Mouse (Mus musculus) liver, embryonic 13.5 days (tissue): Measurements from ENCODE around the gene Cd300ld5. TPM values are rescaled to one million over a fixed set of nuclear protein-coding genes. Genes with fewer than 3 reads are reported as not detected.
"Not testable (repeated sequence)": the region's sequence is repeated elsewhere in the genome, so short reads cannot be mapped to it uniquely, and the experiment has no call there.

Experiments used
- ATAC-seq: fragments of 200-750 bp; cut with Nextera tagmentation; 2 replicates; pipeline ENCODE4 v1.8.0; 2017; ENCODE audit warnings: low read depth, mild to moderate bottlenecking, moderate number of reproducible peaks, moderate library complexity
- DNase-seq: peaks from one replicate; pipeline ENCODE4 v3.0.0; 2022
- H3K27ac ChIP-seq: fragments of 300-500 bp; sonication (generic); 2 replicates; pipeline ENCODE4 v1.5.1; 2015; ENCODE audit warnings: moderate library complexity, mild to moderate bottlenecking, inconsistent platforms
- H3K27me3 ChIP-seq: fragments of 300-500 bp; sonication (generic); 2 replicates; pipeline ENCODE4 v1.6.1; 2015; ENCODE audit warnings: mild to moderate bottlenecking, inconsistent platforms
- H3K36me3 ChIP-seq: fragments of 300-500 bp; sonication (generic); 2 replicates; pipeline ENCODE4 v1.6.1; 2015; ENCODE audit warnings: mild to moderate bottlenecking, inconsistent platforms
- H3K4me1 ChIP-seq: fragments of 300-500 bp; sonication (generic); replicated peaks from 2 replicates; pipeline ENCODE4 v1.6.1; 2015; ENCODE audit warnings: inconsistent platforms
- H3K4me2 ChIP-seq: fragments of 300-500 bp; sonication (generic); 2 replicates; pipeline ENCODE4 v1.6.1; 2015; ENCODE audit warnings: inconsistent platforms, mild to moderate bottlenecking, moderate library complexity
- H3K4me3 ChIP-seq: fragments of 300-500 bp; sonication (generic); replicated peaks from 2 replicates; pipeline ENCODE4 v1.5.1; 2015; ENCODE audit warnings: mild to moderate bottlenecking, inconsistent platforms
- H3K9ac ChIP-seq: fragments of 300-500 bp; sonication (generic); 2 replicates; pipeline ENCODE4 v1.6.1; 2015; ENCODE audit warnings: mild to moderate bottlenecking, inconsistent platforms
- H3K9me3 ChIP-seq: fragments of 300-500 bp; sonication (generic); replicated peaks from 2 replicates; pipeline ENCODE4 v1.6.1; 2016; ENCODE audit warnings: inconsistent platforms
- WGBS: fragments of 180-500 bp; shearing (Covaris S2); methylation state at CpG from one replicate; pipeline ENCODE4 v1.1.7; 2015; ENCODE audit not compliant: insufficient replicate concordance; 5-methylcytosine and 5-hydroxymethylcytosine counted together
- polyA plus RNA-seq: library from polyadenylated mRNA; unstranded; fragments of >200 nt; fragmentation: Nextera tagmentation; extraction: Ambion mirVana; gene quantifications from 2 replicates; pipeline ENCODE4 v1.2.1, GENCODE M21; 2015

Gene Cd300ld5
- polyA plus RNA-seq, result not detected in 2 replicates

DNA sequence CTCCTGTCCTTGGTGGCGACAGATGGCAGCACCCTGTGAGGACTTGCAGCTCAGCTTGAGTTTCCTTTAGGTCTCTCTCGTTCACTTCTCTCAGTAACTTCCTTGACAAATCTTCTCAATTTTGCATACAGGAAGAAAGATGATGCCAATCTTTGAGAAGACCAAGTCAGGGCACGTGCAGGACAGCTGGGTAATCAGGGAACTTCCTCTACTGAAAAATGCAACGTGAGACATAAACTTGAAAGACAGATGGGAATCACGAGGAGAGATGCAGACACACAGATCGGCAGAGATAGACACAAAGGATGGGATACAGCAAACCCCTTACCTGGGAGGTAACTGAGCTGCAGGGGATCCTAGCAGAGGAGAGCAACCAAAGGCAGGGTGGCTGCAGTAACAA lies at the start of gene Cd300ld5:
Cd300ld5 (minus strand) TSS at position 101 of the 400 bp plus-strand sequence.
- H3K36me3 ChIP-seq, H3K9ac ChIP-seq, H3K27me3 ChIP-seq, DNase-seq, H3K4me1 ChIP-seq, H3K27ac ChIP-seq, ATAC-seq, H3K4me2 ChIP-seq, H3K4me3 ChIP-seq, H3K9me3 ChIP-seq: not testable (repeated sequence)
- WGBS, result no CpG with 5 or more reads among the region's 6 CpGs

DNA sequence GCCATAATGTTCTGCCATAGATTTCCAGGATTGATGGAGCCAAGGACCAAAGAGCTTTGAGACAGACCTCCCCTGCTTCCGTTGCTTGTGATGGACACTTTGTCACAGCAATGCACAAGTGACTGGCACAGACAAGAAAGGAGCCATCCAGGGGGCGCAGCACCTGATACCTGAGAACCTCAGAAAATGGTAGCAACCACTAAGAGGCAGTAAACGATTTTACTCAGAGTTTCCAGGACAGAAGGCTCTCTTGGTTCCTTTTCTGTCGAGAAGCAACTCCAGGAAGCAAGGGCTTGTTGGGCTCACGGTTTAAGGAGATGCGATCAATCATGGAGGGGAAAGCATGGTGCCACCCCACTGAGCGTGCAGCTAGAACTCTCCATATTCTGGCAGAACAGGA lies 48.6 kb upstream of the Cd300ld5 start:
- ATAC-seq, result no peak
- no peak overlapping the region for H3K9ac ChIP-seq
- H3K9me3 ChIP-seq, result no peaks in the 10 kb centered on the region
- no peaks in the 10 kb centered on the region for H3K36me3 ChIP-seq
- no peak overlapping the region for H3K4me3 ChIP-seq
- peaks cover 30% of the 10 kb centered on the region for H3K27me3 ChIP-seq
- H3K4me1 ChIP-seq, result no peaks in the 10 kb centered on the region
- no peak for DNase-seq
- H3K27ac ChIP-seq, result no peak overlapping the region
- WGBS, result 40% methylated on average over 7 of the region's 7 CpGs
- H3K4me2 ChIP-seq, result no peak overlapping the region

DNA sequence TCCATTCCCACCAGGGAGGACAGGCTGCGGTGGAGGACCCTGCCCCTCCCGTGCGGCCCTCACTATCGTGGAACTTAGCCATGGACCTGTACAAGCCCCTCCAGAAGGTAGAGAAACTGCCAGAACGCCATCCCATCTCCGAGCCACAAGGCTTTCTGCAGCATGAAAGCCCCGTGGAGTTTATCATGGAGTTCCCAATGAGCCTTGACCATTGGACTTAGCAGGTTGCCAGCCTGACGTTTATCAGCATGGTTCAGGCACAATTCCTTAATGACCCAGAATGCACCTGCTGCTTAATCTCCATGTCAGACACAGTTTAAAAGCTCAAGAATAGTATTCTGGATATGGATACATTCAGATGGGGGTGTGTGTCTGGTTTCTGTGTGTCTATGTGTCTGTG lies 47.5 kb upstream of the Cd300ld5 start:
- Histone ChIP-seq H3K9ac (no peak overlapping the region), H3K4me3 (no peak overlapping the region), H3K4me2 (no peak overlapping the region), H3K27ac (no peak overlapping the region), H3K9me3 (no peaks in the 10 kb centered on the region), H3K36me3 (no peaks in the 10 kb centered on the region), H3K4me1 (no peaks in the 10 kb centered on the region), H3K27me3 (peaks cover 20% of the 10 kb centered on the region)
- DNase-seq (no peak), ATAC-seq (no peak)
- 47% methylated on average over 8 of the region's 8 CpGs for WGBS

DNA sequence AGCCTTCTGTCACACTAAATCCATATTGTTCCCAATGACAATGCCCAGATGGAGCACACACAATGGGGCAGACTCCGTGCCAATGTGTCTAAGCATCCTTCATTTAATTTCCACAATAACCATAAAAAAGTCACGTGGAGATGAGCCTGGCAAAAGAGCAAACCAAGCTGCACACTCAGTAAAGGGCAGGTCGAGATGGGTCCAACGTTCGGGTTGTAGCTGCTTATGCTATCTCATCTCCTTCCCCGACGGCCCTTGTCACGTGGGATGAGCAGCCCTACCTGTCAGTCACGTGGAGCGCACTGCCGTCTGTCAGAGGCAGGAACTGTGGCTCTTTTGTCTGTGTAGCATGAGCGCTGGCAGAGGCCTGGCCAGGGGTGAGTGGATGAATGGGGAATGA lies 47.0 kb upstream of the Cd300ld5 start:
- 33% methylated on average over 12 of the region's 12 CpGs for WGBS

DNA sequence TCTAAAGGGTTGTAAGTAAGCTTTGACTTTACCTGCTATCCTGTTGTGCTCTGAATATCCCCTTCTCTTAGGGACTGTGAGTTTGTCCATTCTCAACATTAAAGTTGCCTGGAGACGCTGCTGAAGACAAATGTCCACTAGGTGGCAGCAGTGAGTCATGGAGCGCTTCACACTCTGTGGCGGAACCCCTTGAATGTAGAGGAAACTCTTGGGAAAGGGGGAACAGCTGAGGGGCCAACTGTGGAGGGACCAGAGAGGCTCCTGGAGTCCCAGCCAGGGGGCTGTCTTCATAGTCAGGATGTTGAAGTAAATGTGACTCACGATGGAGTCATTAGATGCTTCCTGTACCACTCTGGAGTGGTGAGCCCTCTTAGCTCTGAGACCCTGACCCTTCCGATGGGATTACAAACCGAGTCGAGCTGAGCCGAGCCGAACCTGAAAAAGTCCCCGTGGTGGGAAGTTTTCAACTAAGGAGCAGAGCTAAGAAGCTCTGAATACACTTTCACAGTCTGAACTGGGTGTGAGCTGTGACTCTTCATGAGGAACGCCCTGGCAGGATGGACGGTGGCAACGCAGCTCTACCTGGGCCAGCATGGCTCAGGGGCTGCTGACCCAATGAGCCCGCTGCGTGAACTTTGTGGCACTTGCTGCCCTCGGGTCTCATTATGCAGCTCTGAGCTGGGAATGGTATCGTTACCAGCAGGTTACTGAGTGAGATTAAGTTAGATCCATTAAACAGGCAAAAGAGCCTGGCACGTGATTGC lies 46.0 kb upstream of the Cd300ld5 start:
- peak; percentile 38 for DNase-seq
- WGBS, result 31% methylated on average over 18 of the region's 18 CpGs
- no peak for ATAC-seq

More for the DNA sequence above, 47.0 kb upstream of the Cd300ld5 start:
- H3K9me3 ChIP-seq, result no peaks in the 10 kb centered on the region
- no peak overlapping the region for H3K27ac ChIP-seq
- H3K36me3 ChIP-seq, result no peaks in the 10 kb centered on the region
- H3K4me2 ChIP-seq, result no peak overlapping the region
- no peaks in the 10 kb centered on the region for H3K4me1 ChIP-seq
- H3K4me3 ChIP-seq, result no peak overlapping the region
- DNase-seq (no peak), ATAC-seq (no peak)
- peaks cover 20% of the 10 kb centered on the region for H3K27me3 ChIP-seq
- H3K9ac ChIP-seq, result no peak overlapping the region

DNA sequence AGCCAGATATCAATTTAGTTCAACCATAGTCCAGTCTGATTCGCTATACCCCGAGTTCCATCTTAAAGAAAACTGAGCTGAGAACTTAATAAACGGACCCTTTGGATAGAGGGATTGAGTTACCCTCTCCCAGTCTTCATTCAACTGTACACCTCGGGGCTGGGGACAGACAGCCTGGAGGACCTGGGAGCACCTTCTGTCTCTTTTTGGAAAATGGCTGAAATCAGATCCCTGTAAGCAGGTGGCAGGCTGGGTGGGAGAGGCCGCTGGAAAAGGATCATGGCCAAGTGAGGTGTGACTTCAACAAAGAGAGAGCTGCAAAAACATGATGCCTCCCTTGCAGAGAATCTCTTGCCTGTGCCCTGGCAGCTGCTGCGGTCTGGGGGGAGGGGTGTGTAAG lies 44.6 kb upstream of the Cd300ld5 start:
- no peaks in the 10 kb centered on the region for H3K9me3 ChIP-seq
- WGBS, result 52% methylated on average over 6 of the region's 6 CpGs
- no peak for DNase-seq
- ATAC-seq, result no peak
- no peak overlapping the region for H3K4me3 ChIP-seq
- H3K4me2 ChIP-seq, result no peak overlapping the region
- H3K27me3 ChIP-seq, result peaks cover 16% of the 10 kb centered on the region
- no peak overlapping the region for H3K9ac ChIP-seq
- H3K4me1 ChIP-seq, result 0 out of 2 replicates have a peak, but pooled peaks cover 8% of the 10 kb centered on the region
- no peak overlapping the region for H3K27ac ChIP-seq
- no peaks in the 10 kb centered on the region for H3K36me3 ChIP-seq

More for the DNA sequence above, 46.0 kb upstream of the Cd300ld5 start:
- Histone ChIP-seq H3K27me3 (peaks cover 16% of the 10 kb centered on the region), H3K4me3 (no peak overlapping the region), H3K9ac (no peak overlapping the region), H3K36me3 (no peaks in the 10 kb centered on the region), H3K4me2 (no peak overlapping the region), H3K27ac (no peak overlapping the region), H3K4me1 (0 out of 2 replicates have a peak, but pooled peaks cover 5% of the 10 kb centered on the region), H3K9me3 (no peaks in the 10 kb centered on the region)

DNA sequence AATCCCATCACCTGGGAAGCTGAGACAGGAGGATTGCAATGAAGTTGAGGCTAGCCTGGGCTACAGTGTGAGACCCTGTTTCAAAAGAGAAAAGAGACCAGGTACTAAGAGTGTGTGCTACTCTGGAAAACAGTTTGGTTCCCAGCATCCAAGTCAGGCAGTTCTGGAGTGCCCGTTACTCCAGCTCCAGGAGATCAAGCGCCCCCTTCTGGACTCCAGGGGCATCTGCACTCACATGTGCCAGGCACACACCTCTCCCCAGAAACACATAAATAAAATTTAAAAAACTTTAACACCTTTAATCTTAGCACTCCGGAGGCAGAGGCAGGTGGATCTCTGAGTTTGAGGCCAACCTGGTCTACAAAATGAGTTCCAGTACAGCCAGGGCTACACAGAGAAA lies 43.8 kb upstream of the Cd300ld5 start:
- Histone ChIP-seq H3K4me2 (no peak overlapping the region), H3K36me3 (no peaks in the 10 kb centered on the region), H3K27ac (no peak overlapping the region), H3K4me1 (peaks cover 9% of the 10 kb centered on the region), H3K9me3 (no peaks in the 10 kb centered on the region), H3K9ac (no peak overlapping the region), H3K27me3 (peaks cover 16% of the 10 kb centered on the region), H3K4me3 (no peak overlapping the region)
- 42% methylated on average over 3 of the region's 3 CpGs for WGBS
- no peak for ATAC-seq
- no peak for DNase-seq

DNA sequence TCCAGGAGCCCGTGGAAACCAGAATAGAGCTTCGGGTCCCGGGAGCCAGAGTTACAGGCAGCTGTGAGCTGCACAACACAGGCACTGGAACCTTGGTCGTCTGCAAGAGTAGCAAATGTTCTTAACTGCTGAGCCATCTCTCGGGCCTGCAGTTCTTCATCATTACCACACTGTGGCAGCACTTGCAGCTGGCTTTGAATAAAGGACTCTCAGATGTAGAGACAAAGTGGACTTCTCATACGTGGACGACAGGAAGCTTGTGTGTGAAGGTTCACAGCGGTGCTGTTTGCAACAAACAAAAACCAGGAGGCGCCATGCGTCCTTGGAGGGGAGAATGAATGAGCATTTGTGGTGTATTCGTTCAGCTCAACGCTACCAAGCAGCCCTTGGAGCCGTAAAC lies 43.3 kb upstream of the Cd300ld5 start:
- Histone ChIP-seq H3K9me3 (no peaks in the 10 kb centered on the region), H3K36me3 (no peaks in the 10 kb centered on the region), H3K4me1 (peaks cover 14% of the 10 kb centered on the region), H3K9ac (no peak overlapping the region), H3K27me3 (peaks cover 16% of the 10 kb centered on the region), H3K4me2 (no peak overlapping the region), H3K27ac (no peak overlapping the region), H3K4me3 (no peak overlapping the region)
- DNase-seq (no peak), ATAC-seq (no peak)
- 19% methylated on average over 13 of the region's 13 CpGs for WGBS

DNA sequence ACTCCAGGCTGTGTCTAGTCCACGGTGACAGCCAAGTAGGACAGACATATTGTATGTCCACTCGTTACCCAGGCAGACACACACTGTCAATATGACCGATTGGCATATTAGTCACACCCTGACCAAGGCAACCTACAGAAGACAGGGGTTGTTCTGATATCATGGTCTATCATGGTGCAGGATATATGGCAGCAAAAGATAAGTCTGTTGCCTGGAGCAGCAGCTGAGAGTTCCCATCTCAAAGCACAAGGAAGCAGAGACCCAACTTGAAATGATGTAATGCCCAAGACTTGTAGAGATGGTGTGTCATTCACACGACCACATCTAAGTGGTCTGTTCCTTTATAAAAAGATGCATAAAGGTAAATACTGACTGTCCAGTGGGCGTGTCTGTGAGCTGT lies 41.1 kb upstream of the Cd300ld5 start:
- Histone ChIP-seq H3K4me2 (no peak overlapping the region), H3K9me3 (no peaks in the 10 kb centered on the region), H3K4me1 (peaks cover 25% of the 10 kb centered on the region), H3K4me3 (no peak overlapping the region), H3K27me3 (peaks cover 2% of the 10 kb centered on the region; the same call in 1 of the 2 replicates), H3K36me3 (no peaks in the 10 kb centered on the region), H3K9ac (no peak overlapping the region), H3K27ac (no peak overlapping the region)
- DNase-seq, result no peak
- no peak for ATAC-seq
- WGBS, result 40% methylated on average over 5 of the region's 5 CpGs

DNA sequence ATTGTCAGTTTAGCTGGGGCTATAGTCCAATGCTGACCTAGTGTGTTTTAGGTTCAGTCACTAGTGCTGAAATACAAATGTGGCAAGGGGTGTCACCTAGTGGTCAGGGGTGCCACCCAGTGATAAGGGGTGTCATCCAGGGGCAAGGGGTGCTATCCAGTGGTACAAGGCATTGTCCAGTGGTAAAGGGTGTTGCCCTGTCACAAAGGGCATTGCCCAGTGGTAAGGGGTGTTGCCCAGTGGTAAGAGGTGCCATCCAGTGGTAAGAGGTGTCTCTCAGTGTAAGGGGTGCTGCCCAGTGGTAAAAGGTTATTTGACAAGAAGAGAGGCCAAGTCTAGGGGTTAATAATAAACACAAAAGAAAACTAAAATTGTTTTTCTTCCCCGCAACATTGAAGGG lies 39.9 kb upstream of the Cd300ld5 start:
- H3K27me3 ChIP-seq, result no peaks in the 10 kb centered on the region
- 86% methylated on average over 1 of the region's 1 CpGs for WGBS
- no peak overlapping the region for H3K27ac ChIP-seq
- H3K9ac ChIP-seq, result no peak overlapping the region
- ATAC-seq (no peak), DNase-seq (no peak)
- no peaks in the 10 kb centered on the region for H3K36me3 ChIP-seq
- peaks cover 25% of the 10 kb centered on the region for H3K4me1 ChIP-seq
- H3K9me3 ChIP-seq, result no peaks in the 10 kb centered on the region
- no peak overlapping the region for H3K4me2 ChIP-seq
- H3K4me3 ChIP-seq, result no peak overlapping the region

DNA sequence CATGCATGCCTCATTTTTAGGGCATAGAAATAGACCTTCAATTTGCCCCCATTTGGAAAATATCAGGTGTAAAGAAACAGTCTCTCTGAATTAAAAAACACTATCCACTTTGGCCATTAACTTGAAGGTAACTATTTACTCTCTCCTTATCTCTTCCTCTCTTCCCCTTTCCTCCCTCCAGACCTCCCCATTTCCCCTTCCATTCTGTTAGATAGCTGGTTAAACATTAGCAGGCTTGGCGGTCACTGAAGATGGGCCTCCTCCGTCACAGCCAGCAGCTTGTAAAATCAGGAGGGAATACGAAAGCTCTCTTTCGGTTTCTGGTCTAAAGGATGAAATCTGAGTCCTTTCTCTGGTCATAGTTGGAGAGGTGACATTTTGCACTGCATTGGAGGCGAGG lies 38.3 kb upstream of the Cd300ld5 start:
- H3K36me3 ChIP-seq, result no peaks in the 10 kb centered on the region
- H3K4me1 ChIP-seq, result peaks cover 36% of the 10 kb centered on the region
- peak overlapping the region; percentile 79 for H3K27ac ChIP-seq
- H3K9me3 ChIP-seq, result no peaks in the 10 kb centered on the region
- WGBS, result 11% methylated on average over 5 of the region's 5 CpGs
- DNase-seq, result no peak
- H3K4me2 ChIP-seq, result peak overlapping the region; percentile 24; the same call in 1 of the 2 replicates
- H3K27me3 ChIP-seq, result no peaks in the 10 kb centered on the region
- ATAC-seq, result peak; percentile 60
- H3K4me3 ChIP-seq, result no peak overlapping the region
- H3K9ac ChIP-seq, result no peak overlapping the region

DNA sequence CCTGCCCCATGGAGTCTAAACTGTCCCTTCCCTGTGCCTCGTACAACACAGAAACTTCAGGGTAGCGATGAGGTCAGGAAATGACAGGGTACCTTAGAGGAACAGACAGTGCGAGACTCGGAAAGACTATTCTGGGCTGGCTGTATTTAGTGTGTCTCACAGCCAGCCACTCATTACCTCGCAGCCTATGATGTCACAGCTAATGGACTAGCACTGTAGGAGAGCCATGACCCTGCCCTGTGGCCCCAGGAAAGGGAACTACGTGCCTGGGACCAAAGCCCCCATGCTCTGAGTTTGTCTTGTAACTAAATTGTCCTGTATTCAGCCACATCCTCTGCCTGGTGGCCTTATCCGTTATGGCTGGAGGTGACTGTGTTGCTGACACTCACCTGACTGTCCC lies 37.8 kb upstream of the Cd300ld5 start:
- Histone ChIP-seq H3K9me3 (no peaks in the 10 kb centered on the region), H3K4me2 (no peak overlapping the region), H3K4me3 (no peak overlapping the region), H3K4me1 (peaks cover 36% of the 10 kb centered on the region), H3K9ac (no peak overlapping the region), H3K27me3 (no peaks in the 10 kb centered on the region), H3K27ac (peak overlapping the region; percentile 79), H3K36me3 (no peaks in the 10 kb centered on the region)
- WGBS, result 15% methylated on average over 7 of the region's 7 CpGs
- no peak for DNase-seq
- ATAC-seq, result peak; percentile 57
